Mouse (Mus musculus) left cerebral cortex, adult 9 months (tissue): Measurements from ENCODE around the gene Prr22.

Experiments
- DNase-seq, 2 experiments: peaks; one replicate each; pipeline ENCODE4 v3.0.0; 2022; ENCODE audit warnings: low spot score in 2 of 2

Gene Prr22

GRCm38 (mm10) chr17:56769950-56770349 lies at the start of gene Prr22:
TSS of gene Prr22 (plus strand) at chr17:56770250.
- DNase-seq = no peak

GRCm38 (mm10) chr17:56722441-56722840 lies 47.6 kb upstream of the Prr22 start:
- DNase-seq = no peak

GRCm38 (mm10) chr17:56723419-56724161 lies 46.5 kb upstream of the Prr22 start:
- no peak for DNase-seq

- no peak for DNase-seq
Observed at GRCm38 (mm10) chr17:56727029-56727649, 42.9 kb upstream of the Prr22 start.

GRCm38 (mm10) chr17:56727659-56728058 lies 42.4 kb upstream of the Prr22 start:
- DNase-seq = no peak

- DNase-seq = no peak
Observed at GRCm38 (mm10) chr17:56728117-56728516, 41.9 kb upstream of the Prr22 start.

- DNase-seq = no peak
Observed at GRCm38 (mm10) chr17:56729151-56729550, 40.9 kb upstream of the Prr22 start.

GRCm38 (mm10) chr17:56729656-56730055 lies 40.4 kb upstream of the Prr22 start:
- DNase-seq = no peak

- no peak for DNase-seq
Observed at GRCm38 (mm10) chr17:56736534-56736933, 33.5 kb upstream of the Prr22 start.

GRCm38 (mm10) chr17:56738221-56738620 lies 31.8 kb upstream of the Prr22 start:
- DNase-seq = no peak

GRCm38 (mm10) chr17:56740118-56740787 lies 29.8 kb upstream of the Prr22 start:
- no peak for DNase-seq

- DNase-seq = no peak
Observed at GRCm38 (mm10) chr17:56740788-56741160, 29.3 kb upstream of the Prr22 start.

GRCm38 (mm10) chr17:56744173-56744572 lies 25.9 kb upstream of the Prr22 start:
- no peak for DNase-seq

GRCm38 (mm10) chr17:56751404-56752072 lies 18.5 kb upstream of the Prr22 start:
- no peak for DNase-seq

GRCm38 (mm10) chr17:56753452-56753851 lies 16.6 kb upstream of the Prr22 start:
- DNase-seq = no peak

- DNase-seq = no peak
Observed at GRCm38 (mm10) chr17:56754271-56755185, 15.5 kb upstream of the Prr22 start.

- DNase-seq = no peak
Observed at GRCm38 (mm10) chr17:56756703-56757399, 13.2 kb upstream of the Prr22 start.

- peak in 1 of 2 experiments; percentile 66 for DNase-seq
Observed at GRCm38 (mm10) chr17:56757416-56758123, 12.5 kb upstream of the Prr22 start, which contains the start of gene Nrtn. TSS of gene Nrtn (minus strand) at chr17:56757530.

GRCm38 (mm10) chr17:56758132-56758531 lies 11.9 kb upstream of the Prr22 start:
- DNase-seq = peak in 1 of 2 experiments; percentile 68

- DNase-seq = no peak
Observed at GRCm38 (mm10) chr17:56759261-56759660, 10.8 kb upstream of the Prr22 start.
